Mouse (Mus musculus): ENCODE results near the gene Srp72. TPM values are rescaled to one million over a fixed set of nuclear protein-coding genes. Genes with fewer than 3 reads are reported as not detected.

Gene Srp72
- polyA plus RNA-seq, 1 experiment from 2014 or later = 36.9 TPM

DNA sequence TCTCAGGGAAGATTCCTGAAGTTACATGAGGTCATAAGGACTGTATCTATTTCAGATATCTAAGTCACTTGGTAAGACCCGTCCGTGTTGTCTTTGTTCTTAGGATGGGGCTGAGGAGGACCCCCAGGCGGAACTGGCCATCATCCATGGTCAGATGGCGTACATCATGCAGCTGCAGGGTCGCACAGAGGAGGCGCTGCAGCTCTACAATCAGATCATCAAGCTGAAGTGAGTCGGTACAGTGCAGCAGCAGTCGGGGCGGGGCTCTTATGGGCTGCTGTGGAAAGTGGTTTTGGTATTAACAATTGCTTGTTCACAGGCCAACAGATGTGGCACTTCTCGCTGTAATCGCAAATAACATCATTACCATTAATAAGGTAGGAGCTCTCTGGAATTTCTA is 9.5 kb downstream of the Srp72 start:
- Histone ChIP-seq H3K4me3 (ENCODE audit: low read depth, low read length) (no peak overlapping the region), H3K27me3 (replicated peaks; ENCODE audit: control insufficient read depth, insufficient read depth, low read length) (no peaks in the 10 kb centered on the region), H3K27ac (ENCODE audit: low read depth, low read length) (no peak overlapping the region), H3K4me2 (replicated peaks; ENCODE audit: low read depth) (no peak overlapping the region), H3K4me1 (replicated peaks; ENCODE audit: control insufficient read depth, insufficient read depth, low read length) (no peaks in the 10 kb centered on the region), H3K36me3 (ENCODE audit: control insufficient read depth, insufficient read depth) (peaks cover 73% of the 10 kb centered on the region), H3K9ac (ENCODE audit: low read depth, low read length) (no peak overlapping the region), H3K9me3 (ENCODE audit: control insufficient read depth) (no peaks in the 10 kb centered on the region)
- TF ChIP-seq CTCF (IDR thresholded peaks at IDR 0.05; ENCODE audit: low read depth) = no peak
- 92% methylated on average over 11 of the region's 11 CpGs for WGBS
- ATAC-seq = no peak

DNA sequence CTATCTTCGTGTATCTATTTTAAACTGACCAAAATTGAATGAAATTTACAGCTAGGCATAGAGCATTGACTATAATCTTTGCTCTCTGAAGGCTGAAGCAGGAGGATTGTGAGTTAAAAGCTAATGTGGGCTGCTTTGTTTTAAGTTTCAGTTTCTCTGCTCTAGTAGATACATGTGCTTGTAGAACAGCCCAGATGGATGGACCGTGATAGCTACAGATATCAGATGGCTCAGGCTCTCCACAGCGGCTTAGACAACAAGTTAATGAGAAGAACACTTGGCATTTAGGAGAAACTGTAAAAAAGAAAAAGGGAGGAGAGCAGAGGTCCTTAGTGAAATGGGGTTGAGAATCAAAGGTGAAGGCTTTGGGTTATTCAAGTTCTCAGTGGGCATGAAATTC is 16.3 kb downstream of the Srp72 start:
- TF ChIP-seq CTCF (IDR thresholded peaks at IDR 0.05; ENCODE audit: low read depth) = no peak

DNA sequence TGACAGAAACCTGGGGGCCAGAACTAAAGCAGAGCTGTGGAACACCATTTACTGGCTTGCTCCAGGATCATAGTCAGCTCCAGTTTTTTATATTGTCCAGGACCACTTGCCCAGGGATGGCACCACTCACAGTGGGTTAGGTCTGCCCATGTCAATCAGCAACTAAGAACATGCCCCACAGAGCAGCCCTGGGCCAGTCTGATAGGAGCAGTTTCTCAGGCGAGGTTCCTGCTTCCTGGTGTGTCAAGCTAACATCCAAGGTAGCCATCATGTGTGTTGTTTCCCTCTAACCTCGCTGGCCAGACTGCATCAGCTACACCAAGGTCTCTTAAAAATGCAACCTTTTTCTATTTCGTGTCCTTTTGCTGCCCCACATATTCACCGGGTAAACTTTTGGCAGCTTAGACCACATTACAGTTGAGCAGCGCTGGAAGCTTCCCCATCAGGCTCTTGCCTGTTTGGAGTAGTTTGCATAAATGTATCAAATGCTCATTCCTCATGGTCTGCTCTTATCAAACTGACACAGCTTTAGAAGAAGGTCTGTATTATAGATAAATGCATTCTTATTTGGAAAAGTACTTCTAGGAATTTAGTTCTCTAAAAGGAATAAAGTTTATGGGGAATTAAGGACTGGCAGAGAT is 18.8 kb downstream of the Srp72 start:
- Histone ChIP-seq H3K4me2 (replicated peaks; ENCODE audit: low read depth) (no peak overlapping the region), H3K9me3 (ENCODE audit: control insufficient read depth) (no peaks in the 10 kb centered on the region), H3K36me3 (ENCODE audit: control insufficient read depth, insufficient read depth) (peaks cover 79% of the 10 kb centered on the region), H3K27me3 (replicated peaks; ENCODE audit: control insufficient read depth, insufficient read depth, low read length) (no peaks in the 10 kb centered on the region), H3K27ac (ENCODE audit: low read depth, low read length) (no peak overlapping the region), H3K9ac (ENCODE audit: low read depth, low read length) (no peak overlapping the region), H3K4me1 (replicated peaks; ENCODE audit: control insufficient read depth, insufficient read depth, low read length) (no peaks in the 10 kb centered on the region), H3K4me3 (ENCODE audit: low read depth, low read length) (no peak overlapping the region)
- 95% methylated on average over 5 of the region's 5 CpGs for WGBS
- no peak for ATAC-seq
- no peak for TF ChIP-seq CTCF (IDR thresholded peaks at IDR 0.05; ENCODE audit: low read depth)

More for the DNA sequence above, 16.3 kb downstream of the Srp72 start:
- no peaks in the 10 kb centered on the region for H3K4me1 ChIP-seq (replicated peaks; ENCODE audit: control insufficient read depth, insufficient read depth, low read length)
- H3K9ac ChIP-seq (ENCODE audit: low read depth, low read length) = no peak overlapping the region
- no peak for ATAC-seq
- H3K9me3 ChIP-seq (ENCODE audit: control insufficient read depth) = no peaks in the 10 kb centered on the region
- H3K36me3 ChIP-seq (ENCODE audit: control insufficient read depth, insufficient read depth) = peaks cover 76% of the 10 kb centered on the region
- H3K27me3 ChIP-seq (replicated peaks; ENCODE audit: control insufficient read depth, insufficient read depth, low read length) = no peaks in the 10 kb centered on the region
- WGBS = 95% methylated on average over 3 of the region's 3 CpGs
- H3K27ac ChIP-seq (ENCODE audit: low read depth, low read length) = no peak overlapping the region
- no peak overlapping the region for H3K4me3 ChIP-seq (ENCODE audit: low read depth, low read length)
- H3K4me2 ChIP-seq (replicated peaks; ENCODE audit: low read depth) = no peak overlapping the region

DNA sequence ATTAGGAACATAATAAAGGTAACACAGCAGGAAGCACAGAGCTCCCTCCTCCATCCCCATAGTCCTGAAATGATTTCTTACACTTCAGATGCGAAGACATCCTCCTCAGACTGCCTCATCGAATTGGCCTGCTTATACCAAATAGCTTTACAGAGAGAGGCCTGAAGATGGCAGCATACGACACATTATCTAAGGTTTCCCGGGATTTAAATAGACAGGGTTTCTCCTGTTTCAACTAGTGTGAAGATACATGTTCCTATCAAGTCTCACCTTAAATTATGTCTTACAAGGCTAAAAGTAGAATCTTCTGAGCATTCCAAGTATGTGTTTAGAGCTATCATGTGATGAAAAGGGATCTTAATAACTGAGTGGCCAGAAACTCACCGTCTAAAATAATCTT is 23.9 kb downstream of the Srp72 start:
- no peaks in the 10 kb centered on the region for H3K27me3 ChIP-seq (replicated peaks; ENCODE audit: control insufficient read depth, insufficient read depth, low read length)
- H3K9ac ChIP-seq (ENCODE audit: low read depth, low read length) = no peak overlapping the region
- TF ChIP-seq CTCF (IDR thresholded peaks at IDR 0.05; ENCODE audit: low read depth) = peak; percentile 67
- no peaks in the 10 kb centered on the region for H3K9me3 ChIP-seq (ENCODE audit: control insufficient read depth)
- no peak overlapping the region for H3K4me2 ChIP-seq (replicated peaks; ENCODE audit: low read depth)
- no peak for ATAC-seq
- no peaks in the 10 kb centered on the region for H3K4me1 ChIP-seq (replicated peaks; ENCODE audit: control insufficient read depth, insufficient read depth, low read length)
- H3K27ac ChIP-seq (ENCODE audit: low read depth, low read length) = no peak overlapping the region
- WGBS = 37% methylated on average over 5 of the region's 5 CpGs
- H3K4me3 ChIP-seq (ENCODE audit: low read depth, low read length) = no peak overlapping the region
- peaks cover 68% of the 10 kb centered on the region for H3K36me3 ChIP-seq (ENCODE audit: control insufficient read depth, insufficient read depth)

DNA sequence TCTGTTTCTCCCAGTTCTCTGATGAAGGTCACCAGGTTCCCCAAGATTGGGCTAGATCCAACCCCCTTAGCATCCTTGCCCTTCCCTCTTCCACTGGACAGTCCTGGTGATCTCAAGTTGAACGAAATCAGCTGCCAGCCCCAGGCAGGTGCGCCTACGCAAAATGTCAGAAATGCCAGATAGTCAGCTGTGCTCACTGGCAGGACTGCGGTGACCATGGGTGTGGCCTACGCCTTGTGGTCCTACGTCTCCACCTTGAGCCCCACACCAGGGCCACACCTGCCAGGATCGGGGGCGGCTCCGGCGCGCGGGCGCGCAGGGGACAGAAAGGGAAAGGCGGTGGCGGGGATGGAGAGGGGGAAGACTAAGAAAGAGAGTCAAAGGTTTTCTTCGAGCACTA is 26.7 kb downstream of the Srp72 start:
- WGBS = 88% methylated on average over 17 of the region's 17 CpGs
- Histone ChIP-seq H3K4me2 (replicated peaks; ENCODE audit: low read depth) (no peak overlapping the region), H3K27me3 (replicated peaks; ENCODE audit: control insufficient read depth, insufficient read depth, low read length) (no peaks in the 10 kb centered on the region), H3K4me1 (replicated peaks; ENCODE audit: control insufficient read depth, insufficient read depth, low read length) (no peaks in the 10 kb centered on the region), H3K27ac (ENCODE audit: low read depth, low read length) (no peak overlapping the region), H3K4me3 (ENCODE audit: low read depth, low read length) (no peak overlapping the region), H3K9ac (ENCODE audit: low read depth, low read length) (no peak overlapping the region), H3K9me3 (ENCODE audit: control insufficient read depth) (no peaks in the 10 kb centered on the region), H3K36me3 (ENCODE audit: control insufficient read depth, insufficient read depth) (peaks cover 42% of the 10 kb centered on the region)
- TF ChIP-seq CTCF (IDR thresholded peaks at IDR 0.05; ENCODE audit: low read depth) = no peak
- ATAC-seq = no peak

DNA sequence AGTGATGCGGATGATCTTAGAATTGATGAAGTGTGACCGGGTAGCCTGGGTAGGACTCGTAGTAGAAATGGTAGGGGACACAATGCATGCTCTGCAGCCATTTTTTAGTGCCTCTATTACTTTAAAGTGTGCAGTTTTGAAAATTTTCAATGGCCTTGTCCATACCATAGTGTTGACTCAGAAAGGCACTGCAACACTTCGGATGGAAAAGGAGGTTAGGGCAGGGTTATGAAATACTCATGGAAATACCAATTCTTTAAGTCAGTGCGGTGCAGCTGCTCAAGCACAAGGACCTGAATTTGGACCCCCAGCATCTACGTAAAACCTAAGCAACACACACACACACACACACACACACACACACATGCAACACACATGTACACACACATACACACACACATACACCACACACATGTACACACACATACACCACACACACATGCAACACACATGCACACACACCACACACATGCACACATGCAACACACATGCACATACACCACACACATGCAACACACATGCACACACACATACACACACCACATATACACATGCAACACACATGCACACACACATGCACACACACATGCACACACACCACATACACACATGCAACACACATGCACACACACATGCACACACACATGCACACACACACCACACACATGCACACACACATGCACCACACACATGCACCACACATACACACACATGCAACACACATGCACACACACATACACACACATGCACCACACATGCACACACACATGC is 29.8 kb downstream of the Srp72 start, which contains the start of gene Arl9:
Gene Arl9 (plus strand): TSS at position 5 of the 771 bp plus-strand sequence.
- ATAC-seq = no peak
- 93% methylated on average over 6 of the region's 6 CpGs for WGBS
- H3K4me2 ChIP-seq (replicated peaks; ENCODE audit: low read depth) = no peak within 1 kb of the TSS
- H3K27me3 ChIP-seq (replicated peaks; ENCODE audit: control insufficient read depth, insufficient read depth, low read length) = no peaks in the 10 kb centered on the region
- TF ChIP-seq CTCF (IDR thresholded peaks at IDR 0.05; ENCODE audit: low read depth) = no peak
- no peak within 1 kb of the TSS for H3K27ac ChIP-seq (ENCODE audit: low read depth, low read length)
- peaks cover 18% of the 10 kb centered on the region for H3K36me3 ChIP-seq (ENCODE audit: control insufficient read depth, insufficient read depth)
- no peaks in the 10 kb centered on the region for H3K9me3 ChIP-seq (ENCODE audit: control insufficient read depth)
- H3K4me1 ChIP-seq (replicated peaks; ENCODE audit: control insufficient read depth, insufficient read depth, low read length) = no peaks in the 10 kb centered on the region
- H3K4me3 ChIP-seq (ENCODE audit: low read depth, low read length) = no peak within 1 kb of the TSS
- H3K9ac ChIP-seq (ENCODE audit: low read depth, low read length) = no peak within 1 kb of the TSS
